Mouse (Mus musculus) large intestine, adult 2 months (tissue): ENCODE data around the gene Tmem94. TPM values are rescaled to one million over a fixed set of nuclear protein-coding genes. Genes with fewer than 3 reads are reported as not detected.

Experiments used
- DNase-seq: peaks from one replicate; pipeline ENCODE4 v3.0.0-alpha.2; 2012; ENCODE audit warnings: low read depth, low spot score
- WGBS: fragments of 180-500 bp; shearing (Covaris S2); methylation state at CpG from one replicate; pipeline ENCODE4 v1.1.7; 2018; 5-methylcytosine and 5-hydroxymethylcytosine counted together
- polyA plus RNA-seq: library from polyadenylated mRNA; depleted of rRNA; stranded (reverse); fragments of >200 nt; gene quantifications from 2 replicates; pipeline ENCODE4 v1.2.3, GENCODE M21; 2012

Gene Tmem94
- polyA plus RNA-seq, 1 experiment: 57.9 TPM

- 79% methylated on average over 24 of the region's 24 CpGs for WGBS
- no peak for DNase-seq
Measured at GRCm38 (mm10) chr11:115803072-115803709, 38.0 kb downstream of the Tmem94 start.

- 95% methylated on average over 7 of the region's 7 CpGs for WGBS
- no peak for DNase-seq
Measured at GRCm38 (mm10) chr11:115805005-115805404, 39.8 kb downstream of the Tmem94 start.

- WGBS: 84% methylated on average over 10 of the region's 10 CpGs
- no peak for DNase-seq
Measured at GRCm38 (mm10) chr11:115806154-115806553, 40.9 kb downstream of the Tmem94 start.

- WGBS: 96% methylated on average over 6 of the region's 6 CpGs
- no peak for DNase-seq
Measured at GRCm38 (mm10) chr11:115807306-115807705, 42.1 kb downstream of the Tmem94 start.

DNA sequence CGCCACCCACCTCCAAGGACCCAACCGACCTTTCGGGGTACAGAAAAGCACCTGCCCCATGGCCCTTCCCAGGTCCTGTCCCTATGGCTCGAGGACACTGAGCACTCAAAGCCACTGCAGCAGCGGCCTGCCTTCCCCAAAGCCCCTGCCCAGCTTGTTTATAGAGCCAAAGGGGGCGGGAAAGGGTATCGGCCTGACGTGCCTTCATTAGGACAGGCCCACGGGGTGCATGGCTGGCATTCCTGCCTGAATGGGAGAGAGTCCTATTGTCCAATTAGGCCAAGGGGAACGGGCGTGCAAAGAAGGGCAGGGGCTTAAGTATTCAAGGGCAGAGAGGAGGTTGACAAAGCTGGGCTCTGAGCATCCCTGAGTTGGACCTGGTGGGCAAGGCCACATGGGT lies 42.7 kb downstream of the Tmem94 start:
- DNase-seq: no peak
- 86% methylated on average over 11 of the region's 11 CpGs for WGBS

GRCm38 (mm10) chr11:115808696-115809310 lies 43.6 kb downstream of the Tmem94 start:
- WGBS: 41% methylated on average over 10 of the region's 10 CpGs
- DNase-seq: no peak

- DNase-seq: no peak
- WGBS: 40% methylated on average over 8 of the region's 8 CpGs
Measured at GRCm38 (mm10) chr11:115809311-115809781, 44.1 kb downstream of the Tmem94 start.

GRCm38 (mm10) chr11:115810377-115810776 lies 45.1 kb downstream of the Tmem94 start:
- 29% methylated on average over 14 of the region's 14 CpGs for WGBS
- DNase-seq: no peak

DNA sequence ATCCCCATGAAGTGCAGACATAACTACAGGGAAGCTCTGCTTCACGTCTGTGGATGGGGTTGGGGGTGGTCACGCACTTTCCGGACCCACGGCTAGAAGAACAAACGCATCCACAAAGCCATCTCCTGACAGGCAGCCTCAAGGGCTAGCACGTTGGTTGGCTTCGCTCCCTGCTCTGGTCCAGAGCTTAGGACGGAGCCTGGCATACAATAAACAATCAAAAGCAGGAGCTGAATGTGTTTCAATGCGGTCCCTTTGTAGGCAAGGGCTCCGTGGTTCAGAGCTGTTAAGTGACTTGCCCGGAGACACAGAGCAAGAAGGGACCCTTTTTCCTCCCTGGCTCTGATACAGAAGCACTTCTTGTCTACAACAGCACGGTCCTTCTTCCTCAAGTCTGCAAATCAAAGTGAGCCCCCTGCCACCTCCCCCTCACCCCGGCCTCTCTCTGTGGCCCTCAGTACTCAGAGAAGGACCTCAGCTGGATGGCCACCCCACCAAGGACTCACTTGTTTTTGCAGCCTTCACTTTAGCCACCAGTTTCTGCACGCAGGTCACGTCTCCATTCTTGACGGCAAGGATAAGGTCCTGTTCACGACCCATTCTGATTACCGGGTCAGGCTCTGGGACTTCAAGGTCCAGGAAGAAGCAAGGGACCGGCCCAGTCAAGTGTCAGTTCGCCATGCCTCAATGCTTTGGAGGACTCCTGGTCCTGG lies 46.3 kb downstream of the Tmem94 start:
- no peak for DNase-seq
- WGBS: 42% methylated on average over 20 of the region's 20 CpGs

DNA sequence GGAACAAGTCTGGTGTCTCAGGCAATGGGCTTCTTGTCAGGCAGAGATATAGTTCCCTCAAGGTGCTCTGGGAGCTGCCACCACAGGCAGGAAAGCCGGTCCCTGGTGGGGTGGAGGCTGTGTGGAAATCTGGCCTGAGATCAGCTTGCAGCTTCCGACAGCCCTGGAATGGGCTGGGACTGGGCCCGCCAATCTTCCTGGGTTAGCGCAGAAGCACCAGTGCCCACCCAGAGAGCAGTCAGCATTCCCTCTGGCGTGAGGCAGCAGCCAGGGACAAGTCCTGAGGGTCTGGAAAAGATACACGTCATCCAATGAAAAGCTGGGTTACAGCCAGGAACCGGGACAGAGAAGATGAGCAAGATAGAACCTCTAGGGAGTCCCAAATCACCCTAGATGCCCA lies 46.9 kb downstream of the Tmem94 start:
- DNase-seq: no peak
- 22% methylated on average over 7 of the region's 7 CpGs for WGBS

GRCm38 (mm10) chr11:115812533-115813420 lies 47.5 kb downstream of the Tmem94 start:
- WGBS: 3% methylated on average over 28 of the region's 28 CpGs
- no peak for DNase-seq

DNA sequence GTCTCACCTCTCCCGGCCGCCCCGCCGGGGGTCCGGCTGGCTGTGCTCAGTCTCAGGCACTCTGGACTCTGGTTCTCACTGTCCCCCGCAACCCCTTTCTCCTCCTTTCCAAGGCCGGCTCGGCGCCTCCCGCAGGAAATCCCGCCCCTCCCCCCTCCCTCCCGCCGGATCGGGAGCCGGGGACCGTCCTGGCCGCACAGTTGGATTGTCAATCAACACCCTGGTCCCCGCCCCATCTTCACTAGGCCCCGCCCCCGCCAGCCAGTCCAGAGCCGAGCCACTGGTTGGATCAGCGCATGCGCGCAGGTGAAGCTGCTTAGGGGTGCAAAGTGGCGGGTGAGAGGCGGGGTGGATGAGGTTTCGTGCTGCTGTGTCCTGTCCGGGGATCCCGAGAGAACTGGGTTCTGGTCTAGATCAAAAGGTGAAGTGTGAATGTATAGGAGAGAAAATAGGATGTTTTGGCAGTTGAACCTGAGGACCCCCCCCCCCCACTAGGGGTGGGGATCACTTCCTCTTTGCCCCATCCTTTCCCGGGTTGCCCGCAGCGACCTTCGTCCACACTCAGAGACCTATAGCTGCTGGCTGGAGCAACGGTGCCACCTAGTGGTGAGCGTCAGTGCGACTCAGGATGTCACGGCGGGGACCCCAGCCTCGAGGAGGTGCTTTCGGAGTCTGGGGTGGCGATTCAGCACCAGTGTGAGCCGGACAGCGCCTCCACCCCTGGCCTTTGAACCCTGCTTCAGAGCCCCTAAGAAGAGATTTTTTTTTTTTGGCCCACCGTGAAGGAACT lies 48.5 kb downstream of the Tmem94 start, which contains the start of gene Caskin2:
Gene Caskin2 (minus strand): TSS at position 133 of the 790 bp plus-strand sequence.
- under 1% methylated on average over 43 of the region's 44 CpGs for WGBS

GRCm38 (mm10) chr11:115814605-115815450 lies 49.6 kb downstream of the Tmem94 start, which contains the start of gene Tsen54:
Gene Tsen54 (plus strand): TSS chr11:115814724.
- 1% methylated on average over 83 of the region's 84 CpGs for WGBS
- no peak for DNase-seq

More for the DNA sequence above, 48.5 kb downstream of the Tmem94 start, which contains the start of gene Caskin2:
- DNase-seq: peak; percentile 86

- 81% methylated on average over 5 of the region's 5 CpGs for WGBS
- no peak for DNase-seq
Measured at GRCm38 (mm10) chr11:115817331-115817730, 52.1 kb downstream of the Tmem94 start.

GRCm38 (mm10) chr11:115819915-115820623 lies 54.8 kb downstream of the Tmem94 start:
- 88% methylated on average over 16 of the region's 16 CpGs for WGBS

GRCm38 (mm10) chr11:115821001-115821400 lies 55.8 kb downstream of the Tmem94 start:
- WGBS: 56% methylated on average over 4 of the region's 4 CpGs
- no peak for DNase-seq

More at GRCm38 (mm10) chr11:115819915-115820623, 54.8 kb downstream of the Tmem94 start:
- no peak for DNase-seq
